Mouse (Mus musculus): ENCODE results near the gene Tenm2. TPM values are rescaled to one million over a fixed set of nuclear protein-coding genes. Genes with fewer than 3 reads are reported as not detected.

Gene Tenm2
- polyA plus RNA-seq, 1 experiment from 2014 or later: 18.3 TPM

- H3K27me3 ChIP-seq: no peaks in the 10 kb centered on the region
- H3K27ac ChIP-seq (replicated peaks): no peak overlapping the region
- no peak for ATAC-seq (ENCODE audit: low FRiP score, low read depth)
- H3K9me3 ChIP-seq: no peaks in the 10 kb centered on the region
- no peaks in the 10 kb centered on the region for H3K36me3 ChIP-seq
- H3K4me2 ChIP-seq (replicated peaks): no peak overlapping the region
- peaks cover 12% of the 10 kb centered on the region for H3K4me1 ChIP-seq
- no peak overlapping the region for H3K4me3 ChIP-seq
- H3K9ac ChIP-seq (replicated peaks): no peak overlapping the region
- 93% methylated on average over 7 of the region's 7 CpGs for WGBS
These were observed 791.9 kb downstream of the Tenm2 start for GRCm38 (mm10) chr11:36443821-36444220.

DNA sequence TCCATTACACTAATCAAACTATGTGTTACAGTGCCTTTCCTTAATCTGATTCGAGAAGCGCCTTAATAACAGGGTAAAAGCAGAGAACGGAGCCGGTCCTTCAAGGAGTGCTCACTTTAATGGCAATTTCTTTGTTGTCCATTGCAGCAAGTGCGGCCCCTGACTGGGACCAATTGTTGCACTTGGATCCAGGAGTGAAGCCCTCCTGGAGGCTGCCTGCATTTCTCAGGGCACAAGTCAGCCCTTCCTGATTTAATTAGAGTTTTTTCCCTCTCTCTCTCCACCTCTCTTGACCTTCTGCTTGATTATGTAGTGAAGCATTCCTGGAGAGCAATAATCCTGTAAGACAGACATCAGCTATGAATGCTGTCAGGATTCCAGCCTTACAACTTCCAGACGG is 794.0 kb downstream of the Tenm2 start:
- WGBS: 6% methylated on average over 6 of the region's 6 CpGs

GRCm38 (mm10) chr11:36436251-36436650 is 799.5 kb downstream of the Tenm2 start:
- H3K27ac ChIP-seq (replicated peaks): no peak overlapping the region
- H3K9me3 ChIP-seq: no peaks in the 10 kb centered on the region
- H3K9ac ChIP-seq (replicated peaks): no peak overlapping the region
- WGBS: 62% methylated on average over 8 of the region's 8 CpGs
- no peaks in the 10 kb centered on the region; the same call in none of the 2 replicates for H3K27me3 ChIP-seq
- no peak overlapping the region for H3K4me2 ChIP-seq (replicated peaks)
- no peaks in the 10 kb centered on the region for H3K36me3 ChIP-seq
- no peaks in the 10 kb centered on the region for H3K4me1 ChIP-seq
- ATAC-seq (ENCODE audit: low FRiP score, low read depth): no peak
- H3K4me3 ChIP-seq: no peak overlapping the region

More for the DNA sequence above, 794.0 kb downstream of the Tenm2 start:
- H3K9me3 ChIP-seq: no peaks in the 10 kb centered on the region
- H3K36me3 ChIP-seq: no peaks in the 10 kb centered on the region
- no peak overlapping the region for H3K4me2 ChIP-seq (replicated peaks)
- no peak for ATAC-seq (ENCODE audit: low FRiP score, low read depth)
- 0 out of 2 replicates have a peak overlapping the region, but pooled peaks have one; percentile 15 for H3K27ac ChIP-seq (replicated peaks)
- H3K4me1 ChIP-seq: peaks cover 12% of the 10 kb centered on the region
- H3K27me3 ChIP-seq: no peaks in the 10 kb centered on the region
- no peak overlapping the region for H3K9ac ChIP-seq (replicated peaks)
- no peak overlapping the region for H3K4me3 ChIP-seq

DNA sequence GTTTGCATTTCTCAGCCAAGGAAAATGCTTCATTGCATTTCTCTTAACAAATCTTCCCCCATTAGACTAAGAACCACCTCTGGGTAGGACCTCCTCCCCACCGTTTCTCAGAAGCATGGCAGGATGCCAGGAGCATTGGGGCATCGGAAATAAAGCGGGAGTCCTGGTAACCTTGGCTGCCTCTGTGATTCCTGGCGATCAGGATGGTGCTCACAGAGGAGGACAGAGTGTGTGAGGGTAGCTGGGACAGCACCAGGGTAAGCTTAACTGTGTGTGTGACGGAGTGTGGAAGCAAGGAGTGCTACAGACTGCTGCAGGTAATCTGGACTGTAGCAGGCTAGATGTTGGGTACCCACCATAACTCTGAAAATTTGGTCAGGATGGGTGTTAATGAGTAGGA is 806.8 kb downstream of the Tenm2 start:
- Histone ChIP-seq H3K4me1 (peaks cover 13% of the 10 kb centered on the region), H3K9ac (replicated peaks) (no peak overlapping the region), H3K27ac (replicated peaks) (no peak overlapping the region), H3K4me3 (no peak overlapping the region), H3K27me3 (no peaks in the 10 kb centered on the region; the same call in none of the 2 replicates), H3K36me3 (no peaks in the 10 kb centered on the region), H3K4me2 (replicated peaks) (no peak overlapping the region), H3K9me3 (no peaks in the 10 kb centered on the region)
- 0 out of 2 replicates have a peak, but pooled peaks have one; percentile 38 for ATAC-seq (ENCODE audit: low FRiP score, low read depth)
- WGBS: 81% methylated on average over 5 of the region's 5 CpGs

DNA sequence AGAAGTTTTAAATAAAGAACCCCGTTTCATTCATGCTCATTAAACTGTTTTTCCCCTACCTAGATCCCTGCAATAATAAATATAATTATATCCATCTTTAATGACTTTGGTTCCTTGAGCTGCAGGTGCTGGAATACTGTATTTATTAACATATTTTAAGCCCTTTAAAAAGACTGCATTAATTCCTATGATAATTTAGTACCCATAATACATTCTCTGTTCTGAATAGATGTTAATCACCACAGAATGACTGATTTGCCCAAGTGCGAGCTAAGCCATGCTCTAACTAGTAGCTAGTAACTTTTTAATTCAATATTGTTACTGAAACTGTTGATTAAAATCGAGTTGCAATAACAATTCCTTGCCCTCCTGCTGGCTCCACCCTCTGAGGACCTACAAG is 810.8 kb downstream of the Tenm2 start:
- Histone ChIP-seq H3K9ac (replicated peaks) (no peak overlapping the region), H3K9me3 (no peaks in the 10 kb centered on the region), H3K4me2 (replicated peaks) (no peak overlapping the region), H3K27ac (replicated peaks) (no peak overlapping the region), H3K4me1 (peaks cover 13% of the 10 kb centered on the region), H3K27me3 (no peaks in the 10 kb centered on the region), H3K36me3 (no peaks in the 10 kb centered on the region), H3K4me3 (no peak overlapping the region)
- ATAC-seq (ENCODE audit: low FRiP score, low read depth): no peak
- 72% methylated on average over 3 of the region's 3 CpGs for WGBS

DNA sequence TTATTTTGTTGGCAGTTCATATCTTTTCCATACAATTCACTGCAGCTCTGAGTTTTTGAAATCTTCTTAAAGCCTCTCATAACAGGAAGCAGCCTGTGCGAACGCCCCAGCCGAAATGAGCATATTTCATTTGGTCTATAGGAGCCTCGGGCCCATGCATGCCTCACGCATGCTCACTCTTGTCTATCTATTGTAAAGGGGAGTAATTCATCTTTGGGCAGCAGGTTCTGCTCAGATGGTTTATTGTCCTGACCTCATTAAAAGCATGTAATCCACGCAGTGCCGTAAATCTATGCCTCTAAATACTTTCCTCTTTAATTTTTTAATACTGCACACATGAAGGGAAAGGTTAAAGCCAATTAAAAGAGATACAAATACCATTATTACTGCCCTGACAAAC is 815.7 kb downstream of the Tenm2 start:
- H3K9ac ChIP-seq (replicated peaks): no peak overlapping the region
- no peak overlapping the region for H3K27ac ChIP-seq (replicated peaks)
- no peaks in the 10 kb centered on the region for H3K9me3 ChIP-seq
- no peak overlapping the region for H3K4me2 ChIP-seq (replicated peaks)
- H3K4me3 ChIP-seq: no peak overlapping the region
- WGBS: 82% methylated on average over 7 of the region's 7 CpGs
- H3K4me1 ChIP-seq: peaks cover 3% of the 10 kb centered on the region
- no peaks in the 10 kb centered on the region for H3K27me3 ChIP-seq
- ATAC-seq (ENCODE audit: low FRiP score, low read depth): no peak
- H3K36me3 ChIP-seq: no peaks in the 10 kb centered on the region

- H3K27me3 ChIP-seq: no peaks in the 10 kb centered on the region
- no peak overlapping the region for H3K4me2 ChIP-seq (replicated peaks)
- ATAC-seq (ENCODE audit: low FRiP score, low read depth): no peak
- no peaks in the 10 kb centered on the region for H3K9me3 ChIP-seq
- peaks cover 11% of the 10 kb centered on the region; the same call in 1 of the 2 replicates for H3K4me1 ChIP-seq
- WGBS: 73% methylated on average over 7 of the region's 7 CpGs
- no peak overlapping the region for H3K4me3 ChIP-seq
- H3K9ac ChIP-seq (replicated peaks): no peak overlapping the region
- H3K36me3 ChIP-seq: no peaks in the 10 kb centered on the region
- no peak overlapping the region for H3K27ac ChIP-seq (replicated peaks)
These were observed 820.5 kb downstream of the Tenm2 start for GRCm38 (mm10) chr11:36415244-36415643.

DNA sequence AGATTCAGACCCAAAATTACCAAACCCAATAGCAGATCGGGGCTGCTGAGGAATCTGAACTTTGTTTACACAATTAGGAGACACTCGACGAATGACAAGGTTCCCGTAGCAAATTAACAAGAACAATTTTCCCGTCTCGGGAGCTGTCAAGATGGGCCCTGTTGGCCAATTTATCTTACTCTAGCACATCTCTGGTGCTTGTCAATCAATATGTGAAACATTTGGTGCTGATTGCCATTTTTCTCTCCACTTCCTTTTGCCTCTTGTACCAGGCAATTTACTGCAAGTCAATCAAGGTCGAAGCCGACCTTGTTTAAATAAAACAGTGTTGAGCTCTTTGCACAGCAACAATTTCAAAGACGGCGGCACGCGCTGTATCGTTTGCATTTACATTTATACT is 824.9 kb downstream of the Tenm2 start:
- 71% methylated on average over 13 of the region's 13 CpGs for WGBS
- H3K4me3 ChIP-seq: no peak overlapping the region
- no peaks in the 10 kb centered on the region for H3K27me3 ChIP-seq
- H3K27ac ChIP-seq (replicated peaks): no peak overlapping the region
- H3K4me1 ChIP-seq: 0 out of 2 replicates have a peak, but pooled peaks cover 8% of the 10 kb centered on the region
- no peaks in the 10 kb centered on the region for H3K9me3 ChIP-seq
- no peaks in the 10 kb centered on the region for H3K36me3 ChIP-seq
- no peak overlapping the region for H3K9ac ChIP-seq (replicated peaks)
- no peak for ATAC-seq (ENCODE audit: low FRiP score, low read depth)
- H3K4me2 ChIP-seq (replicated peaks): no peak overlapping the region

- WGBS: 36% methylated on average over 12 of the region's 12 CpGs
- Histone ChIP-seq H3K27ac (replicated peaks) (peak overlapping the region; percentile 16; the same call in 1 of the 2 replicates), H3K27me3 (no peaks in the 10 kb centered on the region), H3K9ac (replicated peaks) (no peak overlapping the region), H3K4me1 (peaks cover 15% of the 10 kb centered on the region), H3K4me2 (replicated peaks) (no peak overlapping the region), H3K4me3 (no peak overlapping the region), H3K9me3 (no peaks in the 10 kb centered on the region), H3K36me3 (no peaks in the 10 kb centered on the region)
- ATAC-seq (ENCODE audit: low FRiP score, low read depth): no peak
These were observed 839.7 kb downstream of the Tenm2 start for GRCm38 (mm10) chr11:36395803-36396710.

GRCm38 (mm10) chr11:36384696-36385095 is 851.1 kb downstream of the Tenm2 start:
- no peaks in the 10 kb centered on the region for H3K27me3 ChIP-seq
- no peak overlapping the region for H3K4me3 ChIP-seq
- H3K36me3 ChIP-seq: no peaks in the 10 kb centered on the region
- no peaks in the 10 kb centered on the region for H3K9me3 ChIP-seq
- no peak overlapping the region for H3K4me2 ChIP-seq (replicated peaks)
- 92% methylated on average over 5 of the region's 5 CpGs for WGBS
- no peak overlapping the region; the same call in 1 of the 2 replicates for H3K27ac ChIP-seq (replicated peaks)
- no peak for ATAC-seq (ENCODE audit: low FRiP score, low read depth)
- no peaks in the 10 kb centered on the region for H3K4me1 ChIP-seq
- no peak overlapping the region for H3K9ac ChIP-seq (replicated peaks)

DNA sequence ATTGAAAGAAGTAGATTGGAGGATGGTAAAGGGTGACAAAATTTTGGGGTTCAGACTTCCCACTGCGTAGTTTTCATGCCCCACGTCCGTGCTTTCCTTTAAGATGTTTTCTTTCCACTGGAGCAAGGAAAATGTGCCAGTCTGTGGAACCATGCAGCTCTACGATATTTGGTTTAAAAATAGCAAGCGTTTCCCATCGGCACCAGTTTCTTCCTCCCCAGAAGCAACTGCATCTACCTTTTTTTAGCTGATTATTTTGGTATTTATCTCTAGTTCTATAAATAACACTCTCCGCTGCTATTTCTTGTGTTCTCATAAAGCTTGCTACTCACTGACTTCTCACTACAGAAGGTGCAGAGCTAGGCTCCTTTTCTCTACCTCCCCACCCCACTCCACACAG is 864.0 kb downstream of the Tenm2 start:
- no peak overlapping the region for H3K4me2 ChIP-seq (replicated peaks)
- H3K27me3 ChIP-seq: no peaks in the 10 kb centered on the region
- H3K27ac ChIP-seq (replicated peaks): no peak overlapping the region
- 91% methylated on average over 7 of the region's 7 CpGs for WGBS
- no peaks in the 10 kb centered on the region for H3K9me3 ChIP-seq
- H3K9ac ChIP-seq (replicated peaks): no peak overlapping the region
- no peak for ATAC-seq (ENCODE audit: low FRiP score, low read depth)
- H3K4me1 ChIP-seq: peaks cover 5% of the 10 kb centered on the region; the same call in 1 of the 2 replicates
- H3K4me3 ChIP-seq: no peak overlapping the region
- no peaks in the 10 kb centered on the region for H3K36me3 ChIP-seq

- no peaks in the 10 kb centered on the region for H3K9me3 ChIP-seq
- no peak overlapping the region for H3K4me3 ChIP-seq
- H3K36me3 ChIP-seq: no peaks in the 10 kb centered on the region
- H3K4me1 ChIP-seq: peaks cover 5% of the 10 kb centered on the region; the same call in 1 of the 2 replicates
- no peak overlapping the region for H3K9ac ChIP-seq (replicated peaks)
- WGBS: 95% methylated on average over 5 of the region's 5 CpGs
- no peaks in the 10 kb centered on the region for H3K27me3 ChIP-seq
- no peak overlapping the region for H3K4me2 ChIP-seq (replicated peaks)
- no peak for ATAC-seq (ENCODE audit: low FRiP score, low read depth)
- no peak overlapping the region for H3K27ac ChIP-seq (replicated peaks)
These were observed 870.7 kb downstream of the Tenm2 start for GRCm38 (mm10) chr11:36365067-36365466.
